Comparison of ENCODE assay signal across 24 mouse cellular contexts in genomic region chr11:107373569-107373968, GRCm38 (mm10).
DNase-seq lines count a peak whose midpoint lies in the region; ATAC-seq and TF ChIP-seq lines count a peak whose summit lies in the region.
"Had no signal": no experiment of that assay in that cellular context is flagged by ENCODE, and none has a peak within 500 bp of the region (broad histone marks: within the 10 kb centered on the region; RNA-seq: fewer than 3 reads in every experiment).

No protein-coding gene starts in this region.

- no peak for TF ChIP-seq POLR2A in ES-Bruce4 (IDR thresholded peaks at IDR 0.05; ENCODE audit: insufficient read depth, low read length)

- WGBS in embryonic facial prominence, embryonic 14.5 days, result 92% methylated on average over 6 of the region's 6 CpGs

- no peaks in the 10 kb centered on the region for H3K9me3 ChIP-seq in ES-Bruce4 (replicated peaks; ENCODE audit: control insufficient read depth, insufficient read depth, low read length, poor library complexity, severe bottlenecking)
- no peaks in the 10 kb centered on the region for H3K9me3 ChIP-seq in embryonic facial prominence, embryonic 14.5 days (ENCODE audit: control insufficient read depth, low read length)
- H3K9me3 ChIP-seq: embryonic facial prominence, embryonic 12.5 days; forebrain, embryonic 10.5 days; forebrain, embryonic 12.5 days had no signal

- H3K27me3 ChIP-seq in ES-Bruce4 (ENCODE audit: control insufficient read depth, insufficient read depth, low read length, poor library complexity, severe bottlenecking), result no peaks in the 10 kb centered on the region
- H3K27me3 ChIP-seq in embryonic facial prominence, embryonic 14.5 days (replicated peaks; ENCODE audit: control insufficient read depth, insufficient read depth, low read length), result no peaks in the 10 kb centered on the region
- H3K27me3 ChIP-seq: CH12.LX; embryonic facial prominence, embryonic 12.5 days; forebrain, embryonic 12.5 days had no signal

- TF ChIP-seq EP300 in ES-Bruce4 (IDR thresholded peaks at IDR 0.05; ENCODE audit: insufficient read depth, low read depth, low read length), result no peak

- peaks cover 3% of the 10 kb centered on the region for H3K4me1 ChIP-seq in ES-Bruce4 (ENCODE audit: control insufficient read depth, insufficient read depth, low read length)
- H3K4me1 ChIP-seq in embryonic facial prominence, embryonic 14.5 days (ENCODE audit: control insufficient read depth, insufficient read depth, low read length), result no peaks in the 10 kb centered on the region

- H3K4me2 ChIP-seq in embryonic facial prominence, embryonic 14.5 days (ENCODE audit: low read depth, low read length), result no peak overlapping the region
- H3K4me2 ChIP-seq: embryonic facial prominence, embryonic 12.5 days; forebrain, embryonic 12.5 days had no signal

- peak overlapping the region; percentile 25; the same call in 1 of the 2 replicates for H3K27ac ChIP-seq in ES-Bruce4 (ENCODE audit: insufficient read depth, low read length)
- no peak overlapping the region for H3K27ac ChIP-seq in embryonic facial prominence, embryonic 14.5 days (replicated peaks; ENCODE audit: low read depth, low read length)
- H3K27ac ChIP-seq: embryonic facial prominence, embryonic 12.5 days; forebrain, embryonic 10.5 days had no signal

- peak; percentile 62 for DNase-seq in heart, adult 11 months
- no peak for DNase-seq in heart, postnatal 4 days
- peak; percentile 36 for DNase-seq in embryonic facial prominence, embryonic 14.5 days (ENCODE audit: low spot score)
- DNase-seq in layer of hippocampus, postnatal 14 days (ENCODE audit: low spot score in 2 of 2), result no peak
- DNase-seq in adrenal gland, adult 8-10 months, result no peak
- no peak for DNase-seq in urinary bladder, postnatal 4 days (ENCODE audit: low spot score in 2 of 2)
- DNase-seq: adrenal gland, adult 2 months; adrenal gland, postnatal 14 days; adrenal gland, postnatal 36 days; B cell, adult 2 months; cerebellum, adult 11 months; cerebellum, adult 18-20 months; cerebellum, adult 8-10 months; cerebellum, adult 9-11 months; cerebellum, postnatal 14 days; cerebellum, postnatal 36 days; embryo, embryonic 11 days had no signal

- no peak for TF ChIP-seq CTCF in ES-Bruce4 (IDR thresholded peaks at IDR 0.05; ENCODE audit: low read depth, low read length)

- H3K4me3 ChIP-seq in ES-Bruce4 (ENCODE audit: low read depth, low read length), result no peak overlapping the region
- H3K4me3 ChIP-seq in embryonic facial prominence, embryonic 14.5 days (ENCODE audit: low read depth, low read length), result no peak overlapping the region
- H3K4me3 ChIP-seq: embryonic facial prominence, embryonic 12.5 days; erythroblast, embryonic 14.5 days; forebrain, embryonic 10.5 days; forebrain, embryonic 12.5 days had no signal

- no peak for ATAC-seq in embryonic facial prominence, embryonic 14.5 days (ENCODE audit: low read depth)
- ATAC-seq: CD4-positive, CD25-positive, alpha-beta regulatory T cell, adult 4 months had no signal

- no peaks in the 10 kb centered on the region for H3K36me3 ChIP-seq in ES-Bruce4 (ENCODE audit: control insufficient read depth, insufficient read depth, low read length, poor library complexity, severe bottlenecking)
- H3K36me3 ChIP-seq in embryonic facial prominence, embryonic 14.5 days (ENCODE audit: control insufficient read depth, insufficient read depth, low read length), result no peaks in the 10 kb centered on the region
- H3K36me3 ChIP-seq: embryonic facial prominence, embryonic 12.5 days; forebrain, embryonic 10.5 days; forebrain, embryonic 12.5 days had no signal

- H3K9ac ChIP-seq in ES-Bruce4 (ENCODE audit: low read depth, poor library complexity, severe bottlenecking), result no peak overlapping the region
- no peak overlapping the region for H3K9ac ChIP-seq in embryonic facial prominence, embryonic 14.5 days (ENCODE audit: low read depth, low read length)
- H3K9ac ChIP-seq: embryonic facial prominence, embryonic 12.5 days; forebrain, embryonic 12.5 days had no signal

Comparison
In these comparisons a context has a peak if more than half of its experiments do, and no peak if none do; other contexts are left out.
1. DNase-seq: peak in heart, adult 11 months (single experiment) and embryonic facial prominence, embryonic 14.5 days (single experiment); none in heart, postnatal 4 days (single experiment), layer of hippocampus, postnatal 14 days (0 of 2), adrenal gland, adult 8-10 months (single experiment) and urinary bladder, postnatal 4 days (0 of 2).